Mouse (Mus musculus) heart, postnatal 4 days (tissue): ENCODE measurements around the gene Plk4. TPM values are rescaled to one million over a fixed set of nuclear protein-coding genes. Genes with fewer than 3 reads are reported as not detected.
"Not testable (repeated sequence)": the region's sequence is repeated elsewhere in the genome, so short reads cannot be mapped to it uniquely, and the experiment has no call there.

Experiments
- DNase-seq: peaks from one replicate; pipeline ENCODE4 v3.0.0; 2021
- total RNA-seq, 2 experiments: library from RNA; stranded (reverse); gene quantifications; 2 replicates each; pipeline ENCODE4 v1.2.3; 2021

Plk4 gene
- 10 to 100 TPM; 24.5 to 28.3 TPM for total RNA-seq

GRCm38 (mm10) chr3:40799530-40800372, at the start of gene Plk4:
Gene Plk4 (plus strand): TSS chr3:40800019.
- DNase-seq, result peak; percentile 98

GRCm38 (mm10) chr3:40760746-40761145, 39.1 kb upstream of the Plk4 start:
- DNase-seq, result no peak

DNA sequence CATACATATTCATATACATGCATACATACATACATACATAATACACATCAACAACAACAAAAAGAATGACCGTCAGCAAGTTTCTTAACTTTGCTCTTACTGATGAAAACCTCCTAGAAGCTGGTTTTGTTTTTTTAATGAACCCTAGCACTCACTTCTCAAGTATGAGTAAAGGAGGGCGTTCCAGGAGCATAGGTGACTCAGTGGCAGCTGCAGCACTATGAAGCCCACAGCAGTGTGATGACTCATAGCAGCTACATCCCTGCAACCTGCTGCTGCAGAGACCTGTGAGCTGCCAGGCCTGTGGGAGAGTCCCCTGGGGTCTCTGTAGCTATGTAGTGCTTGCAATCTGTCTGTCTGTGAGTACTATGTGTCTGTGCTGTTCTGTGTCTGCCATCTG, 38.5 kb upstream of the Plk4 start:
- DNase-seq, result no peak

DNA sequence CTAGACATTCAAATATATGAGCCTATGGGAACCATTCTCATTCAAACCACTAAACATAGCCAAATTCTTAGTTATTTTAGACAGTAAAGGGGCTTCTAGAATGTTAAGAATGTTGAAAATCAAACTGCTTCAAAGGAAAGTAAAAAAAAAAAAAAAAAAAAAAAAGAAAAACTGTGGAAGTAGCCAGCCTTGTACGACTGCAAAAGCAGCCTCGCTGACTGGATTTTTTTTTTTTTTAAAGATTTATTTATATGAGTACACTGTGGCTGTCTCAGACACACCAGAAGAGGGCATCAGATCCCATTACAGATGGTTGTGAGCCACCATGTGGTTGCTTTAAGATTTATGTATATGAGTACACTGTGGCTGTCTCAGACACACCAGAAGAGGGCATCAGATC, 6.0 kb upstream of the Plk4 start:
- DNase-seq, result no peak

DNA sequence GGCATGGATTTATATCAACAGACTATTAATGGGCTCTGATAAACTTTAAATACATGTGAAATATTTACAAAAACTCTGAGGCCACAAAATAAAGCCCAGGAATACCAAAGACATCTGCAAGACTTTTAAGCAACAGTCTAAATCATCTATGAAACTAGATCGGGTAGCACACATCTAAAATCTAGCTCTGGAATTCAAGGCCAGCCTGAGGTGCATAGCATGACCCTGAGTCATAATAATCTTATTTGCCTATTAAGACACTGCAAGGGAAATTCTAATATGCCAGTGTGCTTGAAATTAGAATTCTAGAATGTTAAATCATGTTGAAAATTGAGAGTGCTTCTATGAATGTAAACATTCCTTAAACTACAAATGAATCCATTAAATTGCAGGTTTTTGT, 1.8 kb upstream of the Plk4 start:
- DNase-seq, result no peak

- peak; percentile 62 for DNase-seq
These were observed 1.3 kb upstream of the Plk4 start for GRCm38 (mm10) chr3:40798500-40798899.

- peak; percentile 58 for DNase-seq
These were observed 579 bp downstream of the Plk4 start for GRCm38 (mm10) chr3:40800373-40800823.

GRCm38 (mm10) chr3:40806871-40807270, 7.1 kb downstream of the Plk4 start:
- no peak for DNase-seq

DNA sequence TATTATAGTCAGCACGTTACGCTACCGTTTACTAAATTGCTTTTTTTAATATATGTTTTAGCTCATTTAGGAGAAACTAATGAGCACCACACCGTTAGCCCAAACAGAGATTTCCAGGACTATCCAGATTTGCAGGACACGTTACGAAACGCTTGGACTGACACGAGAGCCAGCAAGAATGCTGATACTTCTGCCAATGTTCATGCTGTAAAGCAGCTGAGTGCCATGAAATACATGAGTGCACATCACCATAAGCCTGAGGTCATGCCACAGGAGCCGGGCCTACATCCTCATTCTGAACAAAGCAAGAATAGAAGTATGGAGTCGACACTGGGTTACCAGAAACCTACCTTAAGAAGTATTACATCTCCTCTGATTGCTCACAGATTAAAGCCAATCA, 8.9 kb downstream of the Plk4 start:
- DNase-seq, result no peak

- DNase-seq, result no peak
These were observed 10.1 kb downstream of the Plk4 start for GRCm38 (mm10) chr3:40809894-40810293.

GRCm38 (mm10) chr3:40813275-40813674, 13.5 kb downstream of the Plk4 start:
- no peak for DNase-seq

GRCm38 (mm10) chr3:40845521-40845920, 45.7 kb downstream of the Plk4 start:
- not testable (repeated sequence) for DNase-seq

- peak; percentile 97 for DNase-seq
These were observed 46.7 kb downstream of the Plk4 start, which contains the start of gene Mfsd8 for GRCm38 (mm10) chr3:40846473-40846956. Gene Mfsd8 (minus strand): TSS chr3:40846886.

- not testable (repeated sequence) for DNase-seq
These were observed 47.0 kb downstream of the Plk4 start, which contains the start of gene Abhd18 for GRCm38 (mm10) chr3:40846957-40847017. Gene Abhd18 (plus strand): TSS chr3:40846970.

GRCm38 (mm10) chr3:40847018-40847417, 47.2 kb downstream of the Plk4 start:
- peak; percentile 59 for DNase-seq

DNA sequence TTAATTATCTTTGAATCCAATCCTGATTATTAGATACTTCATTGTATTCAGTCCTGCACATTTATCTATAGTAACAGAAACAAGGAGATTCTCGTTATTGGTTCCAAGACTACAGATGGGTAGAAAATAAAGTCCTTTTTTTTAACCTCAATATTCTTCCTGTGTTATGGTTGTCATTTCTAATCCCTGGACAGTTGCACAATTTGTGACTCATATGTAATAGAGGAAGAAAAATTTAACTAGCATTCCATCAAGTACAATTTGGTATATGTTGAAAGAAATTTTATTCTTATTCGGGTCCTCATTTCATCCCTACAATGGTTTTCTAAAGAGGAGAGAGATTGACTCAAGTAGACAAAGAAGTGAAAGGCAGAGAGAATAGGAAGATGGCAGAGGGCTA, 48.1 kb downstream of the Plk4 start:
- not testable (repeated sequence) for DNase-seq

GRCm38 (mm10) chr3:40853123-40853738, 53.4 kb downstream of the Plk4 start:
- DNase-seq, result not testable (repeated sequence)

Other genes starting within 250 kb of the Plk4 start
- gene Slc25a31, start 91.2 kb upstream of the Plk4 start, total RNA-seq, result 1 to 10 TPM in 1 of 2 experiments, under 1 TPM in 1; 0.90 to 1.0 TPM
- gene Hspa4l, start 55.5 kb upstream of the Plk4 start, total RNA-seq, result 10 to 100 TPM; 40.5 to 44.6 TPM
- 10 to 100 TPM; 13.2 to 14.7 TPM for gene Mfsd8, start 46.9 kb downstream of the Plk4 start, total RNA-seq
- gene Abhd18, start 47.0 kb downstream of the Plk4 start, total RNA-seq, result 10 to 100 TPM; 28.9 to 33.0 TPM
- under 1 TPM in 1 of 2 experiments, not detected in 1; 0.14 TPM for gene 1700034I23Rik, start 102.5 kb downstream of the Plk4 start, total RNA-seq
- gene Larp1b, start 149.8 kb downstream of the Plk4 start, total RNA-seq, result 10 to 100 TPM; 54.3 to 56.0 TPM